Mouse (Mus musculus) layer of hippocampus, adult 8-10 months (tissue): ENCODE results near the gene Tmx2. TPM values are rescaled to one million over a fixed set of nuclear protein-coding genes. Genes with fewer than 3 reads are reported as not detected.
"Not testable (repeated sequence)": the region's sequence is repeated elsewhere in the genome, so short reads cannot be mapped to it uniquely, and the experiment has no call there.

Source experiments
- DNase-seq, 2 experiments: peaks; one replicate each; pipeline ENCODE4 v3.0.0; 2022; ENCODE audit warnings: low spot score in 2 of 2
- total RNA-seq, 4 experiments: library from RNA; stranded (reverse); gene quantifications; 2 replicates each; pipeline ENCODE4 v1.2.4; 2022

Tmx2 gene
- total RNA-seq = 100 to 1,000 TPM; 221 to 271 (median 233) TPM

DNA sequence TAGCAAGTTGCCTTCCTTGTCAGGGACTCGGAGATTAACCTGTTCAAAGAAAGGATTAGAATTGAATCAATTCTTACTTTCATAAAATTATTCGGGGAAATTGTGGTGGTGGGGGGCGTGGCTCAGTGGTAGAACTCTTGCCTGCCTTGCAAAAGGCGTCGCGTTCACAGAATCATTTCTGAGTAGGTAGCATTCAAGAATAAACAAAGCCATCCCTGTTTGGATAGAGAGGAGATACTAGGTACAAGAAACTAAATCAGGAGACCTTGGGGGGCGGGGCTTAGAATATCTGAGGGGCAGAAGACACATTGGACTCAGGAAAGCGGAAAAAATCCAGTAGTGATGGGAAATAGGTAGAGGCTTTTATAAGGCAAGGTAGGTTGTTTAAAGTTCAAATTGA is at the start of gene Tmx2:
Tmx2 (minus strand) TSS at position 125 of the 400 bp plus-strand sequence.
- no peak for DNase-seq

DNA sequence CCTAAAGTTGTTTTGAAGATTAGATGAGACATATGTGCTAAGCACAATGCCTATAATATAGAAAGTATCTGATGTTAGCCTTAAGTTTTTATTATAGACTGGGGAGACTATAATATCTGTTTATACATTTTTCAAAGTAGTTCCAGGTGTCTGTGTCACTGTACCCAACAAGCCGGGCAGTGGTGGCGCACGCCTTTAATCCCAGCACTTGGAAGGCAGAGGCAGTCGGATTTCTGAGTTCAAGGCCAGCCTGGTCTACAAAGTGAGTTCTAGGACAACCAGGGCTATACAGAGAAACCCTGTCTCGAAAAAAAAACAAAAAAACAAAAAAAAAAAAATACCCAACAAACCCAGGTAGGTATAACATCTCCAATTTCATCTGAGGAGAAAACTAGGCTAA is 49.3 kb upstream of the Tmx2 start:
- DNase-seq = not testable (repeated sequence)

DNA sequence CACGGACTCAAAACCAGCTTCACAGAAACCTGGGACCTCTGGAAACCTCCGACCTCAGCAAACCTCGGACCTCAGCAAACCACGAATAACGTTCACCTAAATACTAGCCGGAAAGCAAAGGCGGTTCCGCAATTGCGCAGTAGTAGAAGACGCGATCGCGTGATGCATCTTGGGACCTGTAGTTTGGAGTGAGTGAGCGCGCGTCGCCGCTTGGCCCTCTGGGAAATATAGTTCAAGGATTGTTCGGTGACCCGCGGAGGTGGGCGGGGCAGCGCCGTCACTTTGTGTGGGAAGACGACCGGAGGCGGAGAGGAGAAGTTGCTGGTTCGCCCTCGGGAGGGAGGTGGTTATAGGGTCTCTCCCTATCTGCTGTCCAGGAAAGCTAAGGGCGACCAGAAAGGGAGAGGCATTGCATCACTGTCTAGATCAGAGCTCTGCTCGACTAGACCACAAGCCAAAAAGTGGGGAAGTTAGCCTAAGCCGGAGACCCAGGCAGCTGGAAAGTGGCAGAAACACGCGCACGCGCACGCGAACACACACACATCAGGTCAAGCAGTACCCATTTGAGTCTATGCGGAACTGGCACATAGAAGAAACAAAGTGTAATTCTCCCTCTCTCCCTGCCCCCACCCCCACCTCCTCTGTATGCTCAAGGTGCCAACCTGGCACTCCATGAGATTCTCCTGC is 48.4 kb upstream of the Tmx2 start, which contains the start of gene Clp1:
Clp1 (minus strand) TSS at position 179 of the 687 bp plus-strand sequence.
- peak; percentile 95 to 97 for DNase-seq

DNA sequence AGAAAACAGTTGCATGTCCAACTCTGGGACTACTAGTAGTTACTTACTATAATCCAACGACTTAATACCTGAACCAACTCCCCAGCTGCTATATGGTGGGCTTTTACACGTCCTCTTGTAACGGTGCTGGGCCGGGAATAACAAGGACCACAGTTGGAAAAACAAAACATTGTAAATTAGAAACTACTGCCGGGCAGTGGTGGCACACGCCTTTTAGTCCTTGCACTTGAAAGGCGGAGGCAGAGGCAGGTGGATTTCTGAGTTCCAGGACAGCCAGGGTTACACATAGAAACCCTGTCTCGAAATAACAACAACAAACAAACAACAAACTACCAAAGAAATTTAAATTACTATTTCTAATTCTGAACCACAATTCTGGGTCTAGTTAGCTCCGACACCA is 47.8 kb upstream of the Tmx2 start:
- no peak for DNase-seq

DNA sequence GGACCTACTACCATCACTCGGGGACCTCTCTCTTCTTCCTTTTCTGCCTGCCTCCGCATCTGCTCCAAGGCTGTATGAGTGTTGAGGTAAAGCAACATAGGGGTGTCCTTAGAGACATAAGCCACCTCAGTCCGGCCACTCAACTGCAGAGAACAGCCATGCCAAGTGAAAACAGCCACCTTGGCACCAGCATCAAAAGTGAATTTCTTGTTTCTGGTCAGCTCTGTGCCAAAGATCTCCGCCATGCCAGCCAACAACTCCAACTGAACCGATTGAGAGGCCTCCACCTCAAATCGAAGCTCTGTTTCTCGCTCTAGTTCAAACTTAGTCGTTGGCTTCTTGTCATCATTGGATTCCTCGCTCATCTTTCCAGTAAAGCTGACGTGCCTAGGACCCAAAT is 46.8 kb upstream of the Tmx2 start:
- DNase-seq = no peak

DNA sequence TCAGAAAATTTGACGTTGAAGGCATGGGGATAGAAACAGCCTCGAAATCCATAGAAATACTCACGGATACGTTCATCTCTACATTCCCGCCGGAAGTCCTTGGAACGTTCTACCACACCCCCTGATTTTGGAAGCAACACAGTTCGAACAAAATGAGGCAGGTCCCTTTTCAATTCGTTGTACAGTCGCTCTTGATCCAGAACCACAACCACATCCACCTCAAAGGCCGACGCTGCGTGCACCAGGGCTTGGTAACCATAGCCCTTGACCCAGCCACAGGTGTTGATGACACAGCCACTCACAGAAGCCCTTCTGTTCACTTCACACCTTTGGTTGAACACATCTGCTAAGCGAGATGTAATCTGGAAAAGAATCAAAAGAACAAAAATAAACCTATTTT is 44.9 kb upstream of the Tmx2 start:
- DNase-seq = no peak

DNA sequence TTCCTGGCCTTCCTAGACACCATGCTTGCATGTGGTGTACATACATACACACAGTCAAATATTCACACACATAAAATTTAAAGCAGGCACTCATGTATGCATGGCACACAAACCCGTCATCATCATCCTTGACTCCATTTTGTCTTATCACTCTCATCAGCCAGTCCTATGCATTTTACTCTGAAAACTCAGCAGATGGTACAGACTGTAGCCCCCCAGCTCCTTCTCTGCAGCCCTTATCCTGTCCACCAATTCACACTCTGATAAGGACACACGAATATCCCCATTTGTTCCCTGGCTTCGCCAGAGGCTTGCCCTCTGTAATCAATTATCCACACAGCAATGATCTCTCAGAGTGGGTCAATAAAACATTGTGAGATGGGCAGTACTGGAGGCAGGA is 42.2 kb upstream of the Tmx2 start:
- DNase-seq = no peak

DNA sequence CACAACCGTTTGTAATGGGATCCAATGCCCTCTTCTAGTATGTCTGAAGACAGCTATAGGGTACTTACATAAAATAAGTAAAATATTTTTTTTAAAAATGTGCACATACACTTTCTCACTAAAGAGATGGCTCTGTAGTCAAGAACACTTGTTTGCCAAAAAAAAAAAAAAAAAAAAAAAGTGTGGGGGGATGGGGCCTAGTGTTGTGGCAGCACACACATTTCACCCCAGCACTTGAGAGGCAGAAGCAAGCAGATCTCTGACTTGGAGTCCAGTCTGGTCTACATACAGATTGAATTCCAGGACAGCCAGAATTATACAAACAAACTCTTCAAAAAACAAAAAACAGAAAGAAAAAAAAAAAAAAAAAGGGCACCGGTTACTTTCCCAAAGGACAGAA is 41.8 kb upstream of the Tmx2 start:
- DNase-seq = no peak

DNA sequence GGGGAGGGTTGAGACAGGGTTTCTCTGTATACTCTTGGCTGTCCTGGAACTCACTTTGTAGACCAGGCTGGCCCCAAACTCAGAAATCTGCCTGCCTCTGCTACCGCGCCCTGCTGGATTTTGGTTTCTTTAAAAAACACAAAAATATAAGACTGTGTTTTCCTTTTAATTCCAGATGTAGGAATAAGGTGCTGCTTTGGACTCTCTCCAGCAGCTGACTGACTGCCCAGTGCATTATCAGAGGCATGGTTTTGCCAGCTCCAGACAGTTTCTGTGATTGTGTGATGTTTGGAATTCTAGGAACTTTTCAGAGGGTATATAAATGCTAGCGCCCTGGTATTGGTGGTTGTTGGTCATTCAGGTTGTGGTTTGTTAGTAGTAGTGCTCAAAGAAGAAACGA is 38.4 kb upstream of the Tmx2 start:
- DNase-seq = no peak

DNA sequence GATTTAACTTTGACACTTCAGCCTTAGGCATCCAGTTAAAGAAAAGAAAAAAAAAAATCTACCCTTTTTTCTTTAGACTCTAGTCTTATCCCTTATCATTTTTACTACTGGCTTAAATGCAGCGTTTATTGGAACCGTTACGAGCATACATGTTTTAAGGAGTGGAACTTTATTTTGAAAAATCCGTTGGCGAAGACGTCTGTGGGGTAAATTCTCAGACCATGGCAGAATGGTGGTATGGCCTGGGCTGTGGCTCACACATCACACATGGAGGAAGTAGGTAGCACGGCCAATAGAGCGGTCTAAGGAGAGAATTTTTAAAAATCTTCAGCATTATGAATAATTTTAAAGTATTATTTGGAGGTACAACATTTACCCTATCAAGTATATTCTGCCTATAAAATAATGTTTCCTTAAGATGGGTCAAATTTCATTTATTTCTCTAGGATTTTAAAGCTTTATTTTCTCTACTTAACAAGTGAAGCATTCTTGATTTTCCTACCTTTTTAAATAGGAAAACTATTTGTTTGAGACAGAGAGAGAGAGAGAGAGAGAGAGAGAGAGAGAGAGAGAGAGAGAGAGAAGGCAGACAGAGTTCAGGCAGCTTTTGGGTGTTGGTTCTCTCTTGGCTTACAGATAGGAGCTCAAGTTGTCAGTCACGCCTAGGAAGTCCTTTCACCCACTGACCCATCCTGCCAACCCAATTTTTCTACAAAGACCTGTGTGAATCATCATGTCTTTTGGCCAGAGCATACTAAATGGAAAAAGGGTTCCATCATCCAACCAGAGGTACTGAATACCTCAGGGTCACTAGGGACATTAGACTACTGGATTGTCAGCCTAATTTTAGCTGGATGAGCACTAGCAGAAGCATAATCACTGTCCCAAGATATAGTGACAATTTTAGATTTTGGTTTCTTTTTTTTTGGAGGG is 37.7 kb upstream of the Tmx2 start:
- no peak for DNase-seq

DNA sequence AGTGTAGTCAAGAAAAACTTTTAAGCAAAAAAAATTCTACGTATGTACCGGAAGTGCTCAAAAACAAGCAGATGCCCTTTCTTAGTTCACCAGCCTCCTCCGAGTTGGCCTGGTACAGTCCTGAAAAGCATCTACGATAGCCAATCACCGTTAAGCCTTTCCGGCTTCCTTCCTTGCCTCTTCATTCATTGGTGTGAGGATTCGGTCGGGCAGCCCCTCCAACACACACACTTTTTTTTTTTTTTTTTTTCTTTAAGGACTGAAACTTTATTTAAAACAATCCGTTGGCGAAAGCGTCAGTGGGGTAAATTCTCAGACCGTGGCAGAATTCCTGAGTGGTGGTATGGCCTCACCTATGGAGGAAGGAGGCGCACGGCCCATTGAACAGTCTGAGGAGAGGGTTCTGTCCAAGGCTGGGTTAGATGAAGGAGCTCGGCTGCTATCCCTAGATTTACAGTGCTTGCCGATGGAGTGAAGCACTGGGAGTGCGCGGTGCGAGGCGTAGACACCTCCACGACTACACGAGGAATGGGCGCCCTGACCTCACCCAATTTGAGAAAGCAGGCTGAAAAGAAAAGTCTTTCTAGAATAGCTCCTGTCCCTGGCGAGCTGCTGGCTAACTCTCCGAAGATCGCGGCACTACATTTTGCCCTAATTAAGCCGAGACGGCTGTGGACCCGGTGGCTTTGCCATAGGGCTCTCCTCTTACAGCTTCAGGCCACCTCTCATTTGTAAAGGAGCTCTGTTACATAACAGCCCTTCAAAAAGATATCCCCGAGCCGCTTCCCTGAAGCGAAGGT is 36.8 kb upstream of the Tmx2 start:
- peak; percentile 67 to 95 for DNase-seq

DNA sequence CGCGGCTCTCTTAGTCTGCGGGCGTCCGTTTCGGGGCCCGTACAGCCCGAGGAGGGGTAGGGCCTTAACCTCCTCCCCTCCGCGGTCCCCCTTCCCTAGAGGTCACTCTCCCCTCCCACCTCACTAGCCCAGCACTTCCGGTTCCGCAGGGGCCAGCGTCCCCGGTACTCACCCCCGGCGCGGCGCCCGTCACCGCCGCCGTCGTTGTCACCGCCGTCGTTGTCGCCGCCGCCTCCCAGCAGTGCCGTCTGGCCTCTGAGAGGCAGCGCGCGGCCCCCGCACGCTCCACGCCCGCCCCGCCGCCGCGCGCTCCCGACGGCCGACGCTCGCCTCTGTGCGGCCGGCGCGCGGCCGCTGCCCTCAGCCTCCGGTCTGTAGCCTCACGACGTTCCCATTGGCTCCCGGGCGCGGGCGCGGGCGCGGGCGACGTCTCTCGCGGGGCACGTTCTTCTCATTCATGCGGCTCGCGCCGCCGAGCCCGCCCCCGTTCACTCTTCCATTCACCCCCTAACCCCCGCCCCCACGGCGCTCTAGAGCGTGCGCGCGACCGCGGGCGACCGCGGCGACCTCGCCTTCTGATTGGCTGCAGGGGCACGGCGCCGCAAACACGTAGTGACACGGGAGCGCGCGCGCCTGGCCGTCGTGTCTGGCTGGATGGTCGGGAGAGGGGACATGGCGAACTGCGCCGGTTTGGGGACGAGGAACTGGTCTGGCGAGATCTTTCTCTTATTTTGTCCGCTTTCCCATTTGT is 36.0 kb upstream of the Tmx2 start, which contains the start of gene Zdhhc5:
Zdhhc5 (minus strand) TSS at position 370 of the 751 bp plus-strand sequence.
- DNase-seq = peak; percentile 96 to 99

DNA sequence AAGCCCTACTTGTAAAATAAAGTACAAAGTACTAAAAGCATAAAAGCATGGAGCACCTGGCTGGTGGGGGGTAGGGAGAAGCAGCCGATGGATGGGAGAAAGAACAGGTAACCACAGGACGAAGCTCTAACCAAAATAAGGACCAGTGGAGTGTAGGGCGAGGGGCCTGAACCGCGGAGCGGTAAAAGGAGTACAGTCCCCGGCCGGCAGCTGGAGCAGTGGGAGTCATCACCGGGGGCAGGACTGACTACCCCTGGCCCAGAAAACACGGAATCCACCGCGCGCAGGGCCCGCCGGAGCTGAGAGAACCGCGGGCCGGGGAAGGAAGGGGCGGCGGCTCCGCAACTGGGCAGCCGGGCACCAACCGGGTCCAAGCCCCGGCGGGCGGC is 35.5 kb upstream of the Tmx2 start:
- peak in 1 of 2 experiments; percentile 33 for DNase-seq

DNA sequence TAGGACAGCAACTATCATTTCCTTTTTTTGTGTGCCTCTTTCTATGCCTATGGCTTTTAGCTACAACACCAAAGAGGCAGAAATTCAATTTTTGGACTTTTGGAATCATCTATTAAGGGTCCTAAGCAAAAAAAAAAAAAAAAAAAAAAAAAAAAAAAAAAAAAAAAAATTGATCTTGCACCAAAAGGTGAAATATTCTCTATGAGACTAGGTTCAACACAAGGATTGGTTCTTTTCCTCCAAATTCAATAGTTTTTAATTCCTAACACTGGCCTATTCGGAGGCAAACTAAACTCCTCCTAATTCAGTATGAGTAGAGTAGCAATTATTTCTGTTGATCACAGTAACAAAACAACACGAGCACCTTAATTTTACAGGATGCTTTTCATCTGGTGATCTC is 33.0 kb upstream of the Tmx2 start:
- no peak for DNase-seq

DNA sequence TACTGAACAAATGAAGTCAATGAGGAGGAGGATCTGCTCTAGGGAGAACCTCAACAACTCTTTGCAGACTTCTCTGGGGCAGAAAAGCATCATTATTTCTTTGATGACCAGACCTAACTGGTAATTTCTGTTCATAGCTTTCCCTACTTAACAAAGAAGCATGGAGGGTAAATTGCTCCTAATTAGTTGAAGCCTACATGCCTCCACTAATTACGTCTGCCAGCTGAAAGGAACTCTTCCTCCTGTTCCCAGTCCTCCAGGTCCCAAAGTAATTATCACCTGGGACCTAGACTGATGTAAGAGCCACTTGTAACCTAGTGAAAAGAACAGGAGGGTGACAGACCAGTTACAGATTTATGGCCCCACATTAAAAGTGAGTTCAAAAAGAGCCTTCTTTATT is 28.6 kb upstream of the Tmx2 start:
- DNase-seq = no peak

DNA sequence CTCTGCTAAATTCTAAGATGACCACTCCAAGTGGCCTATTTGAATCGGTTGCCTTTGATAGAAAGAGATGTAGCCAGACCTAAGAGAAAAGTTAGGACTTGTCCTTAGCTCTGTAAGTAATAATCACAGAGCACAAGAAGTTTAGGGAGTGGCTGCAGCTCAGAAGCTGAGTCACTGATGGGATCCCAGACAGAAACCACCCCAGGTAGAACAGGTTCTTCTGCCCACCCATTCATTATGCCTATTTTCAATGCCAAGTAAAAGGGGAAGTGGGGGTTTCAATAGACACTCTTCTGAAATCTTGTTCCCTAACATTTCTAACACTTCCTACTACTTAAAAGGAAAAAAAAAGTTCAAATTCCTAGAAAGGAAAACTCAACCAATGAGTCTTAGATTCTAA is 26.4 kb upstream of the Tmx2 start:
- no peak for DNase-seq

DNA sequence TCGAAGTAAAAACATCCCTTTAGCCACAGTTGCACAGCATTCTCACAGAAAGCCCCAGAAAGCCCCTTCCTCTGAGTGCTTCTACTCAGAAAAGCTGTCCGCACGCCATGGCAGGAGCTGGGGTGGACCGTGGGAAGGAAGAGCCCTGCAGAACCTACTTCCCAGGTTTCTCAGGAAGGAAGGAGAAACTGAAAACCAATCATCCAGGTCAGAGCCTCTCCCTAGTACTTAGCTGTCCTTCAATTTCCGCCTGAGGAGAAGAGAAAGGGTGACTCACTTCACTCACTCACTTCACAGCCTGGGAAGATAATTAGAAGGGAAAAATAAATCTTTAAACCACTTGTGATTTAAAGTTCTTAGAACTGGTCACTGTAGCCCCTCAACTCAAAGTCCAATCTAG is 25.4 kb upstream of the Tmx2 start:
- no peak for DNase-seq

DNA sequence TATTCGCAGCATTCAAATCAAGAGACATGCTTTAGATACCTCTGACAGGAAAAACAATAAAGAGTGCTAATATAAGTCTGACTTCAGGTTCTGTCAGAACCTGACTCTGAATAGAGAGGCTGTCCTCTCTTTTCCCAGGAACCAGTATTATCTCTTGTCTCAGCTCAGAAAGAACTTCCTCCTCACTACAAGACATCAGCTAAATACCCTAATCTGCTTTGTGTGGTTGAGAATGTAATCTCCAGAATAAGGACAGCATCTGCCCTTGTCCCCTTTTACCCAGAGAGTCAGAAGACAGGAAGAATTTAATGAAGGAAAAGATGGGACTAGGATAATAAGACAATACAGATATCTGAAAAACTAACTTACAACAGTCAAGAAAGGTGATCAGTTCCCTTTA is 24.6 kb upstream of the Tmx2 start:
- DNase-seq = no peak

DNA sequence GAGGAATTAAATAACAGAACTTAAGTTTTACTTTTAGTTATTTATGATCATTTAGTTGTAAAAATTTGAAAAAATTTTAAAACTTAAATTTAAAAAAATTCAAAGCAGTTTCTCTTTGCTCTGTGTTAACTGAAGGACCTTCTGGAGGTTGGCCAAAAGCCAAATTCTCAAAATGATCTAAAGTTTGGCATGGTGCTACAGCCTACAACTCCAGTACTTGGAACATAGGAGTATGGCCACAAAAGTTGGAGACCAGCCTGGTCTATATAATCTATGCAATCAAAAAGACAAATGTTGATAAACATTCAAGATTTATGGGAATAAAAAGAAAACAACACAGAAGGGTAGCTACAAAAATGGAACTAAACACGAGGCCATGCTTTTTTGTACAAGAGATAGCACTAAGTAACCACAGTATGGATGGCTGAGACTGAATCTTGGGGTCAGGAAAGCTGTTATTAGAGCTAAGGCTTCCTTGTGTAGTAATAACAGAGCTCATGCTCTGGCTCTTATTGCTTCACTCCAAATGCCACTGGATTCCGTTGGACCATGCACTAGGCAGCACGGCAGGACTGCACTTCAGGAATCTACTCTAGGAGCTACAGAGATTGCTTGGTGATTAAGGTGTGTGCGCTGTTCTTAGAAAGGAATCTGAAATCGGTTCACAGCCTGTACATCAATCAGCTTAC is 16.2 kb upstream of the Tmx2 start:
- no peak for DNase-seq

DNA sequence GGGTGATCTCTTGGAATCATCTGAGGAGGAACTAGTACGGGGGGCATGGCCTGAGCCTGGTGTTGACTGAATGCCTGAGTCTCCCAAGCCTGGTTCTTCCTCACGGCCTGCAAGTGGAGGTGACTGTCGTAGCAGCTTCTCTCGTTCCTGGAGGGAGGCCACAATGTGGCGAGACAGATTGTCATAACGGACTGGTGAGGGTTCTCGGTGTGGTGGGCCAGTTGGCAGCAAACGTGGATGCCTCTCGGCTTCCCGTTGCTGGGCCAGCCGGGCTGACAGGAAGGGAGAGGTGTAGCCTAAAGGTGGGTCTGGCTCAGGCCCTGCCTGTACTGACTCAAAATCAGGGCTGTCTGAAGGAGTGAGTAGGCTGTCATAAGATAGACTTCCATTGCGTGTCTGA is 11.1 kb upstream of the Tmx2 start:
- no peak for DNase-seq
